In the genomic region with DNA sequence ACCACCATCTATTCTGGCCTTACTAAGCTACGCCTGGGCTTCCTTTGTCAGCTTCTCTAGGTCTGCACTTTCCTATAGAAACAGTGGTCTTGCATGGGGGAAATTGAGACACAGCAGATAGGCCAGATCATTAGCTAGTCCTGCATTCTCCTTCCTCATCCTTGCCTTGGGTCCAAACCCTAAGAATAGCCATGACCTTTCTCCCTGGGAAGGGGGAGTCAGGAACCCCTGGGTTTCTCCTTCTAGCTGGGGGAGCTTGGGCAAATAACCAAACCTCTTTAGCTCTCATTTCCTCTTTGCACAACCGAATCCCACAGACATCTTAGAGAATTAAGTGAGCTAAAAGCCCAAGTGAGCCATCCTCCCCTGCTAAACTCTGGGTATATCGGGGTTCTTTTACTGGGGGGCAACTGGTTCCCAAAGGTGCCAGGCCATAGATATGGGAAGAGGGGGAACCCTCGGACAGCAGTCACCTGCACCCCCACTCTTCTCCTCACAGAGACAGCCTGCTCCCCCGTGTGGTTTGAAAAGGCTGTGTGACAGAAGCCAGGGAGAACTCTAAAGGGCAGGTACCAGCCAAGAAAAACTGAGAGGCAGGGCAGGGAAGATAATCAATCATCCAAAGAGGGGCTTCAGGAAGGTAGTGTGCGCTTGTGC, we compare ENCODE assay signal across 7 mouse cellular contexts.
DNase-seq lines count a peak whose midpoint lies in the region; ATAC-seq and TF ChIP-seq lines count a peak whose summit lies in the region.

No protein-coding gene starts in this region.

- no peak for TF ChIP-seq EP300 in lung, postnatal 0 days (IDR thresholded peaks at IDR 0.05)

- TF ChIP-seq CTCF in lung, postnatal 0 days (IDR thresholded peaks at IDR 0.05): peak; percentile 56
- no peak for TF ChIP-seq CTCF in embryonic fibroblast, embryonic 13.5 days (IDR thresholded peaks at IDR 0.05; ENCODE audit: borderline replicate concordance, insufficient read depth, low read length)

- H3K4me2 ChIP-seq in lung, postnatal 0 days (replicated peaks; ENCODE audit: low read depth, low read length): no peak overlapping the region
- H3K4me2 ChIP-seq in intestine, embryonic 15.5 days (replicated peaks): no peak overlapping the region

- no peak for TF ChIP-seq POLR2A in embryonic fibroblast, embryonic 13.5 days (IDR thresholded peaks at IDR 0.05; ENCODE audit: low read depth, low read length)

- H3K9me3 ChIP-seq in lung, postnatal 0 days (ENCODE audit: low read length): no peaks in the 10 kb centered on the region
- H3K9me3 ChIP-seq in intestine, embryonic 15.5 days: no peaks in the 10 kb centered on the region

- no peaks in the 10 kb centered on the region for H3K36me3 ChIP-seq in lung, postnatal 0 days (ENCODE audit: insufficient read depth, low read length)
- no peaks in the 10 kb centered on the region for H3K36me3 ChIP-seq in intestine, embryonic 15.5 days
- no peaks in the 10 kb centered on the region for H3K36me3 ChIP-seq in splenic B cell, adult 2 months (ENCODE audit: control insufficient read depth, insufficient read depth, low read length, poor library complexity, severe bottlenecking)

- peak; percentile 65 for DNase-seq in lung, postnatal 0 days (ENCODE audit: low spot score)
- DNase-seq in lung, postnatal 14 days: no peak
- DNase-seq in splenic B cell, adult 2 months (ENCODE audit: low read depth, low spot score): peak; percentile 44
- no peak for DNase-seq in layer of hippocampus, adult 9-11 months

- peak overlapping the region; percentile 63 for H3K27ac ChIP-seq in lung, postnatal 0 days (ENCODE audit: low read length)
- H3K27ac ChIP-seq in embryonic fibroblast, embryonic 13.5 days (ENCODE audit: insufficient read depth, low read length): peak overlapping the region; percentile 8; the same call in 1 of the 2 replicates
- peak overlapping the region; percentile 77 for H3K27ac ChIP-seq in intestine, embryonic 15.5 days

- WGBS in lung, postnatal 0 days: 34% methylated on average over 5 of the region's 6 CpGs
- WGBS in intestine, embryonic 15.5 days: 47% methylated on average over 6 of the region's 6 CpGs

- H3K27me3 ChIP-seq in lung, postnatal 0 days (replicated peaks; ENCODE audit: insufficient read depth, low read length): no peaks in the 10 kb centered on the region
- no peaks in the 10 kb centered on the region for H3K27me3 ChIP-seq in intestine, embryonic 15.5 days (replicated peaks)
- no peaks in the 10 kb centered on the region for H3K27me3 ChIP-seq in splenic B cell, adult 2 months (ENCODE audit: control insufficient read depth, insufficient read depth, low read length, poor library complexity, severe bottlenecking)

- H3K9ac ChIP-seq in lung, postnatal 0 days (replicated peaks; ENCODE audit: low read depth): no peak overlapping the region
- H3K9ac ChIP-seq in intestine, embryonic 15.5 days: no peak overlapping the region

- peaks cover 44% of the 10 kb centered on the region for H3K4me1 ChIP-seq in lung, postnatal 0 days (ENCODE audit: insufficient read depth, low read depth, low read length)
- peaks cover 14% of the 10 kb centered on the region for H3K4me1 ChIP-seq in embryonic fibroblast, embryonic 13.5 days (ENCODE audit: control insufficient read depth, insufficient read depth, low read length)
- peaks cover 72% of the 10 kb centered on the region for H3K4me1 ChIP-seq in intestine, embryonic 15.5 days (replicated peaks)

- ATAC-seq in lung, postnatal 0 days: no peak
- no peak for ATAC-seq in intestine, embryonic 15.5 days
- no peak for ATAC-seq in activated CD4-positive, CD25-positive, alpha-beta regulatory T cell, adult 4 months

- no peak overlapping the region for H3K4me3 ChIP-seq in lung, postnatal 0 days (ENCODE audit: low read depth, low read length)
- no peak overlapping the region for H3K4me3 ChIP-seq in embryonic fibroblast, embryonic 13.5 days (ENCODE audit: insufficient read depth, low read length)
- no peak overlapping the region for H3K4me3 ChIP-seq in intestine, embryonic 15.5 days (replicated peaks)

Comparison
In these comparisons a context has a peak if more than half of its experiments do, and no peak if none do; other contexts are left out.
1. DNase-seq: peak in lung, postnatal 0 days (single experiment) and splenic B cell, adult 2 months (single experiment); none in lung, postnatal 14 days (single experiment) and layer of hippocampus, adult 9-11 months (single experiment).
2. H3K27ac ChIP-seq: peak in every context shown above with its lines; median percentile 77 in intestine, embryonic 15.5 days; 63 in lung, postnatal 0 days; 8 in embryonic fibroblast, embryonic 13.5 days.